Mouse (Mus musculus): ENCODE measurements at regions not wholly inside any gene's neighbourhood (a gene's known extent, or its start where the extent isn't known, plus 50 kb on each side); places are given as distances from the start of the nearest gene placed in this dataset.
"Not testable (repeated sequence)": the region's sequence is repeated elsewhere in the genome, so short reads cannot be mapped to it uniquely, and the experiment has no call there.

DNA sequence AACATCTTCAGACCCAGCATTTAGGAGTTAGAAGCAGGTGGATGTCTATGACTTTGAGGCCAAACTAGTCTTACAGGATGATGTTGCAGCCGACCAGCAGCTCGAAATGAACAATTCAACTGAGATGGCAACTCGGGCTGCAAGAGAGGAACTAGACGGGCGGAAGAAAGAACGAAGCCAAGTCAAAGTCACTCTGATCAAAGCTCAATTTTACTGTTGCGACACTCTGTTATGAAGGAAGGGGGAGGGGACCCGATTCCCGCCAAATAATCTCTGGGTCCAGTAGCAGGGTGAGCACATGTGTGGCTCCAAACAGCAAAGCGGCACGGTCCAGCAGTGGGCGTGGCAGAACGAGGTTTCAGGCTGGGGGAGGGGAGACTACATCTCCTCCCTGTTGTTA, 129.1 kb downstream of the Ulbp1 start:
- TF ChIP-seq CTCF (conservative IDR thresholded peaks at IDR 0.05; ENCODE audit: low read length); POU5F1 (IDR thresholded peaks at IDR 0.05; ENCODE audit: borderline replicate concordance, low read length): not testable (repeated sequence)

Measured in E14TG2a.4 (cell line).